Comparison of ENCODE assay signal across 8 mouse cellular contexts in the genomic region with DNA sequence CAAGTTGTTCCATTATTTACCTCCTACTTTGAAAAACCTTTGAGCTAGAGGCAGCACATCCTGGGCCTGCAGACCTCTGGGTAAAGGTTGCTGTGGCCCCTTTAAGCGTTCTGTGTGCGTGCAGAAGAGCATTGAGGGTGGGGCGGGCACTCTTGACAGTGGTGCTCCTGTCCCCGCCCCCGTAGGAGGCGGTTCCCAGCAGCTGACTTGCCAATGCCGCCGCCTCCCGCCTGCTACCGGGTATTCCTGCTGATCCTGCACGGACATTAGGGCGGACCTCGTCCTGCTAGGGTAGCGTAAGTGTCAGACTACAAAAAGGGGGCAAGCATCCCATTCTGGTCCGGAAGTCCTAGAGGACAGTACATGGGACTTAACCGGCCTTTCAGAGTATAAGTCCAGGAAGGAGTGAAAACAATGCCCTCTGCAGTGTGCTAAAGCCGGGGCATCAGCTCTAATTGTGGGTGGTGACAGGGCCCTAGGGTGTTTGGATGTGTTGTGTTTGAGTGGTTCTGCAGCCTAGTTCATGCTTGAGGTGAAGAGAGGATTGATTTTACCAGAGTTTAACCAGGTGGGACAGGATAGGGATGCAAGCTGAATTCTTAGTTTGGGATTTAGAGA. TPM values are rescaled to one million over a fixed set of nuclear protein-coding genes. Genes with fewer than 3 reads are reported as not detected.
DNase-seq lines count a peak whose midpoint lies in the region; ATAC-seq and TF ChIP-seq lines count a peak whose summit lies in the region.

No protein-coding gene starts in this region.

- no peaks in the 10 kb centered on the region for H3K9me3 ChIP-seq in ES-E14 (ENCODE audit: control insufficient read depth, insufficient read depth, low read depth, low read length)
- no peaks in the 10 kb centered on the region for H3K9me3 ChIP-seq in lung, embryonic 14.5 days (ENCODE audit: low read depth, low read length)

- no peak overlapping the region for H3K9ac ChIP-seq in ES-E14 (ENCODE audit: insufficient read depth, low read depth, low read length, poor library complexity, severe bottlenecking)
- peak overlapping the region; percentile 20; the same call in 1 of the 2 replicates for H3K9ac ChIP-seq in lung, embryonic 14.5 days

- 0 out of 2 replicates have a peak, but pooled peaks have one; percentile 21 for TF ChIP-seq CTCF in lung, embryonic 14.5 days (IDR thresholded peaks at IDR 0.05; ENCODE audit: low read depth)

- H3K27me3 ChIP-seq in lung, embryonic 14.5 days (ENCODE audit: insufficient read depth, low read length), result no peaks in the 10 kb centered on the region

- peak; percentile 97 for ATAC-seq in frontal cortex, adult (ENCODE audit: low TSS enrichment)
- peak; percentile 99 for ATAC-seq in hematopoietic stem cell, adult 5-6 weeks (replicated peaks in 1 of 2; ENCODE audit: insufficient read depth in 1 of 2, low FRiP score in 2 of 2, low TSS enrichment in 1 of 2, low read depth in 1 of 2, poor library complexity in 2 of 2, severe bottlenecking in 2 of 2)
- peak; percentile 98 for ATAC-seq in lung, embryonic 14.5 days (ENCODE audit: insufficient read depth)
- peak; percentile 100 for ATAC-seq in neutrophil, adult 5-6 weeks (ENCODE audit: extremely low read depth, insufficient number of reproducible peaks, low FRiP score, poor library complexity, severe bottlenecking)

- WGBS in lung, embryonic 14.5 days, result 3% methylated on average over 17 of the region's 17 CpGs

- H3K36me3 ChIP-seq in ES-E14 (ENCODE audit: control insufficient read depth, insufficient read depth, low read length, poor library complexity, severe bottlenecking), result no peaks in the 10 kb centered on the region
- H3K36me3 ChIP-seq in lung, embryonic 14.5 days (ENCODE audit: insufficient read depth), result no peaks in the 10 kb centered on the region; the same call in 1 of the 2 replicates

- DNase-seq in ES-E14 (ENCODE audit: low read depth, low spot score), result peak; percentile 77
- peak; percentile 85 for DNase-seq in cerebellum, adult 9-10 months
- DNase-seq in layer of hippocampus, adult 8-10 months (ENCODE audit: low spot score in 2 of 2), result peak; percentile 46 to 56
- peak; percentile 87 for DNase-seq in lung, embryonic 14.5 days
- peak; percentile 83 for DNase-seq in testis, postnatal 14 days (ENCODE audit: low spot score)

- H3K4me3 ChIP-seq in ES-E14 (ENCODE audit: insufficient read depth in 1 of 2, low read depth in 1 of 2, low read length in 2 of 2, poor library complexity in 1 of 2, severe bottlenecking in 1 of 2), result peak overlapping the region; percentile 13 to 44; a peak in 3 of 4 replicates
- H3K4me3 ChIP-seq in lung, embryonic 14.5 days (ENCODE audit: low read depth, low read length), result peak overlapping the region; percentile 36

- H3K27ac ChIP-seq in ES-E14 (ENCODE audit: insufficient read depth, low read depth, low read length, poor library complexity, severe bottlenecking), result no peak overlapping the region
- H3K27ac ChIP-seq in lung, embryonic 14.5 days (ENCODE audit: low read depth), result no peak overlapping the region

- in situ Hi-C loops in ES-E14 (cut with MboI; ENCODE audit: low sequenced_read_pairs in 2 of 2, unreplicated experiment in 2 of 2), result no loop called here

- 0 out of 4 replicates have a peak, but pooled peaks cover 0 to 4% of the 10 kb centered on the region in 2 experiments for H3K4me1 ChIP-seq in ES-E14 (ENCODE audit: control insufficient read depth in 2 of 2, insufficient read depth in 2 of 2, low read length in 2 of 2, poor library complexity in 1 of 2)
- no peaks in the 10 kb centered on the region; the same call in 1 of the 2 replicates for H3K4me1 ChIP-seq in lung, embryonic 14.5 days (ENCODE audit: insufficient read depth)

- H3K4me2 ChIP-seq in lung, embryonic 14.5 days, result peak overlapping the region; percentile 63

TF ChIP-seq in ES-E14, 5 proteins besides CTCF, POLR2A, EP300 and RAD21:
- TF ChIP-seq ZNF384 (IDR thresholded peaks at IDR 0.05; ENCODE audit: low read depth, low read length) (no peak), CHD2 (IDR thresholded peaks at IDR 0.05; ENCODE audit: low read depth, low read length) (no peak), ZC3H11A (IDR thresholded peaks at IDR 0.05; ENCODE audit: borderline replicate concordance, low read depth, low read length) (no peak), MAFK (IDR thresholded peaks at IDR 0.05; ENCODE audit: insufficient read depth, low read depth, low read length) (no peak), HCFC1 (IDR thresholded peaks at IDR 0.05; ENCODE audit: borderline replicate concordance, insufficient read depth, low read length) (no peak)
TF ChIP-seq in ES-E14: peak in this region for 0.

RNA-seq across cellular contexts. Expression of a gene that starts 11.1 kb away (rescaled TPM):
- total RNA-seq in ES-E14 (2012; rRNA removed), result 59.9 and 68.8 TPM in 2 replicates
- total RNA-seq in hematopoietic stem cell, adult 5-6 weeks (2017), result 91.6 and 114 TPM in 2 replicates
- total RNA-seq in layer of hippocampus, adult 8-10 months (2022), result 100 to 1,000 TPM; 121 to 126 (median 123) TPM
- 96.3 and 106 TPM in 2 replicates for polyA plus RNA-seq in lung, embryonic 14.5 days (2014; fragmentation: Nextera tagmentation; extraction: Ambion mirVana)
- 31.4 and 35.0 TPM in 2 replicates for total RNA-seq in neutrophil, adult 5-6 weeks (2017)
